Mouse (Mus musculus) bone marrow, adult 2 months (tissue): ENCODE measurements around the gene 2410004P03Rik. TPM values are rescaled to one million over a fixed set of nuclear protein-coding genes. Genes with fewer than 3 reads are reported as not detected.

ENCODE experiments used
- H3K27ac ChIP-seq: fragments of 200-500 bp; 2 replicates; pipeline ENCODE4 v1.5.1; 2012; ENCODE audit warnings: low read depth, mild to moderate bottlenecking, control low read depth, inconsistent platforms, low read length; ENCODE audit not compliant: control insufficient read depth, poor library complexity, insufficient read depth
- H3K4me1 ChIP-seq: fragments of 200-500 bp; 2 replicates; pipeline ENCODE4 v1.6.1; 2011; ENCODE audit warnings: low read length; ENCODE audit not compliant: control insufficient read depth, insufficient read depth
- H3K4me3 ChIP-seq: fragments of 200-500 bp; replicated peaks from 2 replicates; pipeline ENCODE3; 2011; ENCODE audit warnings: mild to moderate bottlenecking, low read depth, low read length, control low read depth; ENCODE audit not compliant: control insufficient read depth
- CTCF ChIP-seq: fragments of 200-500 bp; IDR thresholded peaks from 2 replicates; pipeline ENCODE4 v1.5.1; 2011; ENCODE audit warnings: low read length, control low read depth; ENCODE audit not compliant: control insufficient read depth, insufficient read depth
- POLR2A ChIP-seq: fragments of 200-500 bp; IDR thresholded peaks from 2 replicates; pipeline ENCODE4 v1.6.1; 2011; ENCODE audit warnings: low read depth, mild to moderate bottlenecking, control low read depth, low read length, borderline replicate concordance; ENCODE audit not compliant: control insufficient read depth
- WGBS: fragments of 180-500 bp; shearing (Covaris S2); methylation state at CpG from one replicate; pipeline ENCODE4 v1.1.7; 2018; 5-methylcytosine and 5-hydroxymethylcytosine counted together
- polyA plus RNA-seq: library from polyadenylated mRNA; stranded (reverse); fragments of >200 nt; gene quantifications from 2 replicates; pipeline ENCODE4 v1.2.4, GENCODE M21; 2011; ENCODE audit warnings: low replicate concordance; ENCODE audit not compliant: missing spikeins, insufficient read depth, insufficient read length

2410004P03Rik gene
- 0.29 and 0.57 TPM in 2 replicates for polyA plus RNA-seq

GRCm38 (mm10) chr12:17011100-17011870, at the start of gene 2410004P03Rik:
TSS of gene 2410004P03Rik (minus strand) at chr12:17011727.
- Histone ChIP-seq H3K4me1 (no peaks in the 10 kb centered on the region), H3K4me3 (peak within 1 kb of the TSS; percentile 62), H3K27ac (no peak within 1 kb of the TSS)
- 10% methylated on average over 29 of the region's 29 CpGs for WGBS
- TF ChIP-seq CTCF (peak; percentile 91), POLR2A (no peak)

GRCm38 (mm10) chr12:17061183-17061722, 49.7 kb upstream of the 2410004P03Rik start:
- WGBS = 46% methylated on average over 7 of the region's 7 CpGs
- Histone ChIP-seq H3K4me3 (no peak overlapping the region), H3K4me1 (no peaks in the 10 kb centered on the region), H3K27ac (no peak overlapping the region)
- no peak for TF ChIP-seq CTCF
- no peak for TF ChIP-seq POLR2A

GRCm38 (mm10) chr12:17058490-17058889, 47.0 kb upstream of the 2410004P03Rik start:
- Histone ChIP-seq H3K4me1 (no peaks in the 10 kb centered on the region), H3K27ac (no peak overlapping the region), H3K4me3 (no peak overlapping the region)
- 64% methylated on average over 10 of the region's 10 CpGs for WGBS
- no peak for TF ChIP-seq CTCF
- no peak for TF ChIP-seq POLR2A

GRCm38 (mm10) chr12:17057110-17057509, 45.6 kb upstream of the 2410004P03Rik start:
- WGBS = 76% methylated on average over 8 of the region's 8 CpGs
- Histone ChIP-seq H3K4me1 (no peaks in the 10 kb centered on the region), H3K4me3 (no peak overlapping the region), H3K27ac (no peak overlapping the region)
- no peak for TF ChIP-seq POLR2A
- TF ChIP-seq CTCF = no peak

- 72% methylated on average over 4 of the region's 4 CpGs for WGBS
- no peak overlapping the region for H3K4me3 ChIP-seq
- H3K4me1 ChIP-seq = no peaks in the 10 kb centered on the region
Measured at GRCm38 (mm10) chr12:17055766-17056165, 44.2 kb upstream of the 2410004P03Rik start.

GRCm38 (mm10) chr12:17054691-17055090, 43.2 kb upstream of the 2410004P03Rik start:
- TF ChIP-seq CTCF = peak; percentile 48; the same call in 1 of the 2 replicates
- no peak for TF ChIP-seq POLR2A
- Histone ChIP-seq H3K4me1 (no peaks in the 10 kb centered on the region), H3K27ac (no peak overlapping the region), H3K4me3 (no peak overlapping the region)
- 53% methylated on average over 4 of the region's 4 CpGs for WGBS

More at GRCm38 (mm10) chr12:17055766-17056165, 44.2 kb upstream of the 2410004P03Rik start:
- H3K27ac ChIP-seq = no peak overlapping the region
- TF ChIP-seq POLR2A (no peak), CTCF (no peak)

- no peak overlapping the region for H3K27ac ChIP-seq
- no peaks in the 10 kb centered on the region for H3K4me1 ChIP-seq
- TF ChIP-seq POLR2A = no peak
- no peak for TF ChIP-seq CTCF
- H3K4me3 ChIP-seq = no peak overlapping the region
- WGBS = 44% methylated on average over 2 of the region's 2 CpGs
Measured at GRCm38 (mm10) chr12:17052673-17053072, 41.1 kb upstream of the 2410004P03Rik start.

- no peak overlapping the region for H3K27ac ChIP-seq
- H3K4me1 ChIP-seq = no peaks in the 10 kb centered on the region
- WGBS = 30% methylated on average over 4 of the region's 4 CpGs
- TF ChIP-seq POLR2A (no peak), CTCF (no peak)
- H3K4me3 ChIP-seq = no peak overlapping the region
Measured at GRCm38 (mm10) chr12:17051057-17051456, 39.5 kb upstream of the 2410004P03Rik start.
